Mouse (Mus musculus): ENCODE data around the gene Taz. TPM values are rescaled to one million over a fixed set of nuclear protein-coding genes. Genes with fewer than 3 reads are reported as not detected.

Taz gene
- polyA plus RNA-seq, 1 experiment: 80.7 TPM

DNA sequence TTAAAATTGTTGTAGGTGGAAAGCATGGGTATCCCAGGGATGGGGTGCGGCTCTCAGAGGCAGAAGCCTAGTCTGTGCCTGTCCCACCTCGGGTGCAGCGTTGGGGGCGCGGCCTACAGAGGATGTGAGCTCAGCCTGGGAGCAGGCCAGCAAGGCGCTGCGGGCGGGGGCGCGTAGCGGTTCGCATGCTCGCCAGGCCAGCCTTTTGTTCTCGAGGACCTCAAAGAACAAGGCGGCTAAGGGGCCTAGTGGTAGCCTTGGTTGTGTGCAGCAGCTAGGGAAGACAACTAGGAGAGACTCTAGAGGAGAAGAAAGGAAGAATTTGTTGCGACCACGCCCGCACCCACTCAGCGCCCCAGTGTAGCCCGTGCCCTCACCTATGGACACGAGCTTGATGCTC, 36.0 kb upstream of the Taz start:
- WGBS: 28% methylated on average over 21 of the region's 21 CpGs
- Histone ChIP-seq H3K4me3 (ENCODE audit: low read depth, low read length) (peak overlapping the region; percentile 85), H3K27me3 (ENCODE audit: control insufficient read depth, insufficient read depth, low read length) (no peaks in the 10 kb centered on the region)

DNA sequence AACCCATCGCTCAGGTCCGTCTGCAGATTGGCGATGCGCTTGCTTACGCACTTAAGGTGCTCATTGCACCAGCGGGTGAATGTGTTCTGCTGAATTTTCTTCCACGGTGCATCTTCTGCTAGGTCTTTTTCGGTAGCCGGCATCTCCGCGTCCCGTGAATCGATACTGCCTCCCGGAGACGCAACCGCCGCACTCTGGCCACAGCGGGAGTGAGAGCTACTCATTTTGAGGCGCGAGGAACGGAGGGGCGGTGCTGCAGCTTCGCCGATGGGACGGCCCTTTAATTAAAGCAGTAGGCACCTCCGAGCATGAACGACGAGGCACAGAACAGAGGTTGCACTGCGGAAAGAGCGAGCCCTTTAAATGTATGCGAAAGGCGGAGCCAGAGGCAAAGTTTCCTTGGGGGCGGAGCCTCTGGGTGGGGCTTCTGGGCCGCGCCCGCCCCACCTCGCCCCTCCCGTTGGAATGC, 35.5 kb upstream of the Taz start:
- H3K4me3 ChIP-seq (ENCODE audit: low read depth, low read length): peak overlapping the region; percentile 85
- no peaks in the 10 kb centered on the region for H3K27me3 ChIP-seq (ENCODE audit: control insufficient read depth, insufficient read depth, low read length)
- H3K27ac ChIP-seq (ENCODE audit: insufficient read depth, low read depth, low read length): peak overlapping the region; percentile 69
- TF ChIP-seq POLR2A (IDR thresholded peaks at IDR 0.05; ENCODE audit: low read depth, low read length) (peak; percentile 90), CTCF (IDR thresholded peaks at IDR 0.05; ENCODE audit: extremely low read depth, insufficient read length, insufficient replicate concordance, low read depth, low read length) (no peak)
- H3K4me1 ChIP-seq (ENCODE audit: control insufficient read depth, insufficient read depth, insufficient read length, low read length): no peaks in the 10 kb centered on the region
- WGBS: 17% methylated on average over 38 of the region's 38 CpGs
- H3K36me3 ChIP-seq (ENCODE audit: control insufficient read depth, insufficient read depth, low read length): peaks cover 3% of the 10 kb centered on the region; the same call in 1 of the 2 replicates

More for the DNA sequence above, 36.0 kb upstream of the Taz start:
- peak overlapping the region; percentile 69 for H3K27ac ChIP-seq (ENCODE audit: insufficient read depth, low read depth, low read length)
- TF ChIP-seq POLR2A (IDR thresholded peaks at IDR 0.05; ENCODE audit: low read depth, low read length): no peak
- no peak for TF ChIP-seq CTCF (IDR thresholded peaks at IDR 0.05; ENCODE audit: extremely low read depth, insufficient read length, insufficient replicate concordance, low read depth, low read length)
- H3K36me3 ChIP-seq (ENCODE audit: control insufficient read depth, insufficient read depth, low read length): peaks cover 6% of the 10 kb centered on the region; the same call in 1 of the 2 replicates
- H3K4me1 ChIP-seq (ENCODE audit: control insufficient read depth, insufficient read depth, insufficient read length, low read length): no peaks in the 10 kb centered on the region

DNA sequence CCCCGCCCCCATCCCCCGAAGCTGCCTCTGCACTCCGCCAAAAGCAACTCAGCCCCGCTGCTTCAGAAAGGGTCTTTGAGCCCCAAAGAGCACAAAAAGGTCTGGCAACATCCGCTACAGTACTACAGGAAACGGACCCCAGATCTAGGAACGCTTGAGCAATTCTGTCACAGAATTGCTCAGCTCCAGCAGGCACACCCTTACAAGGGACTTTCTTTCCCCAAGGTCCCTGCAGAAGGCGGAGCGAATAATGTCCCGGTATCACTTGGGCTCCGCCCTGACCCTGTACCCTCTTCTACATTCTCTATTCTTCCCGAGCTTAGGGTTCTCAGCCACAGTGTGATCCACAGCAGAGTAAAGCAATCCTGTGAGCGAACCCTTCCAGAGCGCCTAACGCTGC, 35.0 kb upstream of the Taz start:
- Histone ChIP-seq H3K27me3 (ENCODE audit: control insufficient read depth, insufficient read depth, low read length) (no peaks in the 10 kb centered on the region), H3K27ac (ENCODE audit: insufficient read depth, low read depth, low read length) (peak overlapping the region; percentile 65), H3K4me1 (ENCODE audit: control insufficient read depth, insufficient read depth, insufficient read length, low read length) (no peaks in the 10 kb centered on the region), H3K4me3 (ENCODE audit: low read depth, low read length) (peak overlapping the region; percentile 70), H3K36me3 (ENCODE audit: control insufficient read depth, insufficient read depth, low read length) (peaks cover 3% of the 10 kb centered on the region; the same call in 1 of the 2 replicates)
- 17% methylated on average over 15 of the region's 15 CpGs for whole genome bisulfite sequencing
- no peak for TF ChIP-seq CTCF (IDR thresholded peaks at IDR 0.05; ENCODE audit: extremely low read depth, insufficient read length, insufficient replicate concordance, low read depth, low read length)

DNA sequence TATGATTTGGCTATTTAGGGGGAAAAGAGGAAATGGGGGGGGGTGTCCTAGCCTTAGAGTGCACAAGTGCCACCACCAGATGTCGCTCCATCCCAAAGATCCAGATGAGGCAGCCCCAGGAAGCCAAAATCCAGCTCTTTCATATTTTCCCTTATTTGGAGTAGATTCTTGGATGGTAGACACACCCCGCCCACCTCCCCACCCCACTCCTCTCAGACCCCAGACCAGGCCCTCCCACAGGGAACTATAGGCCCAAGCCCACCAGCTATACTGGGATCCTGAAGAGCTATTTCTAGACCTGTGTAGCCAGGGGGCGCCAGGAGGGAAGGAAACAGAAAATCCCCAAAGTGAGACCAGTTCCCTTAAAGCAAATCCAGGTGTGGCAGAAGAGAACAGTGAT, 33.1 kb upstream of the Taz start:
- Histone ChIP-seq H3K4me3 (ENCODE audit: low read depth, low read length) (peak overlapping the region; percentile 48), H3K27me3 (ENCODE audit: control insufficient read depth, insufficient read depth, low read length) (no peaks in the 10 kb centered on the region), H3K4me1 (ENCODE audit: control insufficient read depth, insufficient read depth, insufficient read length, low read length) (no peaks in the 10 kb centered on the region), H3K27ac (ENCODE audit: insufficient read depth, low read depth, low read length) (peak overlapping the region; percentile 68), H3K36me3 (ENCODE audit: control insufficient read depth, insufficient read depth, low read length) (no peaks in the 10 kb centered on the region)
- TF ChIP-seq POLR2A (IDR thresholded peaks at IDR 0.05; ENCODE audit: low read depth, low read length): no peak
- peak; percentile 70; the same call in 1 of the 2 replicates for TF ChIP-seq CTCF (IDR thresholded peaks at IDR 0.05; ENCODE audit: extremely low read depth, insufficient read length, insufficient replicate concordance, low read depth, low read length)
- WGBS: 7% methylated on average over 3 of the region's 3 CpGs

- Histone ChIP-seq H3K36me3 (ENCODE audit: control insufficient read depth, insufficient read depth, low read length) (no peaks in the 10 kb centered on the region), H3K27ac (ENCODE audit: insufficient read depth, low read depth, low read length) (peak within 1 kb of the TSS; percentile 77), H3K4me3 (ENCODE audit: low read depth, low read length) (peak within 1 kb of the TSS; percentile 68), H3K4me1 (ENCODE audit: control insufficient read depth, insufficient read depth, insufficient read length, low read length) (no peaks in the 10 kb centered on the region), H3K27me3 (ENCODE audit: control insufficient read depth, insufficient read depth, low read length) (no peaks in the 10 kb centered on the region)
- 12% methylated on average over 37 of the region's 38 CpGs for WGBS
- TF ChIP-seq POLR2A (IDR thresholded peaks at IDR 0.05; ENCODE audit: low read depth, low read length): 0 out of 2 replicates have a peak, but pooled peaks have one; percentile 41
- no peak for TF ChIP-seq CTCF (IDR thresholded peaks at IDR 0.05; ENCODE audit: extremely low read depth, insufficient read length, insufficient replicate concordance, low read depth, low read length)
Measured at GRCm38 (mm10) chrX:74249615-74250014, 32.1 kb upstream of the Taz start, which contains the start of gene Flna. Gene Flna, minus strand, starts transcription at chrX:74249820.

DNA sequence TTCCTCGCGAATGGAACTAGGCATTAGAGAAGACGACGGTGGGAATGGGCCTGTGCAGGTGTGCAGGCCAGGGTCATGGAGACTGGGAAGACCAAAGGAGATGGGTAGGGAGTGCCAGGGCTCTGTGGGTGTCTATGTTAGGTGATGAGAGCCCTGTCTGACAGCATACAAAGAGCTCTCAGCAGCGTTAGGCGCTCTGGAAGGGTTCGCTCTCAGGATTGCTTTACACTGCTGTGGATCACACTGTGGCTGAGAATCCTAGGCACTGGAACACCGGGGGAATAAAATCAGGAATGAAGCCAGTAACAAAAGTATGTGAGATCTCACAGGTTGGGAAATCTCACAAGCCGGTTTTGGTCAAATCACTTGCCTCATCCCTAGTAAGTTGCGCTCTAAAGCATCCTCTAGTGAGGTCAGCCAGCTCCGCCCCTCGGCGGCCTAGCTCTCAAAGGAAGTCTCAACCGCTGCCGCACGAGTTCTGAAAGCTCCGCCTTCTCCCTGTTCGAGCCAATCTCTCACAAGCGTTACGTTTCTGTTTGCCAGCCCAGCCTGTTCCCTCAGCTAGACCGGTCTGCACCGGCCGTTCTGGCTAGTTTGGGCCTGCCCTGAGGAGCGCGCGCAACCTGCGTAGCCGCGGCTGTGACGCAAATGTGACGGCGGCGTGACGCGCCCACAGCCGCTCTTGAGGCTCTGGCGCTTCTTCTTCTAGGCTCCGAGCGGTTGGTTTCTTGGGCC, 27.4 kb upstream of the Taz start, which contains the start of gene Emd:
TSS of gene Emd (plus strand) at position 535 of the 735 bp plus-strand sequence.
- H3K27me3 ChIP-seq (ENCODE audit: control insufficient read depth, insufficient read depth, low read length): no peaks in the 10 kb centered on the region
- H3K27ac ChIP-seq (ENCODE audit: insufficient read depth, low read depth, low read length): peak within 1 kb of the TSS; percentile 92
- H3K4me3 ChIP-seq (ENCODE audit: low read depth, low read length): peak within 1 kb of the TSS; percentile 96
- no peak for TF ChIP-seq CTCF (IDR thresholded peaks at IDR 0.05; ENCODE audit: extremely low read depth, insufficient read length, insufficient replicate concordance, low read depth, low read length)
- peak; percentile 38; the same call in 1 of the 2 replicates for TF ChIP-seq POLR2A (IDR thresholded peaks at IDR 0.05; ENCODE audit: low read depth, low read length)
- 28% methylated on average over 39 of the region's 39 CpGs for WGBS
- H3K4me1 ChIP-seq (ENCODE audit: control insufficient read depth, insufficient read depth, insufficient read length, low read length): 0 out of 2 replicates have a peak, but pooled peaks cover 3% of the 10 kb centered on the region
- peaks cover 9% of the 10 kb centered on the region; the same call in 1 of the 2 replicates for H3K36me3 ChIP-seq (ENCODE audit: control insufficient read depth, insufficient read depth, low read length)
